Mouse (Mus musculus) layer of hippocampus, adult 2 months (tissue): ENCODE results near the gene Ptms. TPM values are rescaled to one million over a fixed set of nuclear protein-coding genes. Genes with fewer than 3 reads are reported as not detected.

Experiments
- DNase-seq, 2 experiments: peaks; one replicate each; pipeline ENCODE4 v3.0.0; 2022; ENCODE audit warnings: low spot score in 2 of 2
- H3K27ac ChIP-seq: fragments of 200-600 bp; 2 replicates; pipeline ENCODE4 v1.8.1; 2022
- H3K4me3 ChIP-seq: fragments of 200-600 bp; 2 replicates; pipeline ENCODE4 v1.8.1; 2022; ENCODE audit warnings: mild to moderate bottlenecking
- CTCF ChIP-seq: fragments of 200-600 bp; conservative IDR thresholded peaks from 2 replicates; pipeline ENCODE4 v1.8.1; 2022; ENCODE audit warnings: antibody characterized with exemption, mild to moderate bottlenecking, moderate library complexity
- long read RNA-seq, 2 experiments: library from polyadenylated mRNA; stranded (forward); transcript quantifications; one replicate each; pipeline ENCODE4 v2.0.0; 2021; ENCODE audit warnings: borderline mapping rate in 2 of 2
- total RNA-seq, 2 experiments: library from RNA; stranded (reverse); gene quantifications; 2 replicates each; pipeline ENCODE4 v1.2.3; 2021

The Ptms gene
- 1,000 to 10,000 TPM in 1 of 2 experiments, 100 to 1,000 TPM in 1; 991 to 1,057 TPM for total RNA-seq
- long read RNA-seq, experiment 1, transcript Ptms-201 (5 exons, 1,149 nt): major isoform, 151 of 231 reads
- long read RNA-seq, experiment 1, transcript Ptms-203 (4 exons, 629 nt): minor isoform, 18 of 231 reads
- long read RNA-seq, experiment 1, partial matches to known transcripts: 44 of 231 reads
- long read RNA-seq, experiment 1, other reads (novel, unspliced or antisense): 16 of 231 reads
- long read RNA-seq, experiment 2, transcript Ptms-201 (5 exons, 1,149 nt): major isoform, 157 of 267 reads
- long read RNA-seq, experiment 2, transcript Ptms-203 (4 exons, 629 nt): minor isoform, 21 of 267 reads
- long read RNA-seq, experiment 2, partial matches to known transcripts: 22 of 267 reads
- long read RNA-seq, experiment 2, other reads (novel, unspliced or antisense): 65 of 267 reads

DNA sequence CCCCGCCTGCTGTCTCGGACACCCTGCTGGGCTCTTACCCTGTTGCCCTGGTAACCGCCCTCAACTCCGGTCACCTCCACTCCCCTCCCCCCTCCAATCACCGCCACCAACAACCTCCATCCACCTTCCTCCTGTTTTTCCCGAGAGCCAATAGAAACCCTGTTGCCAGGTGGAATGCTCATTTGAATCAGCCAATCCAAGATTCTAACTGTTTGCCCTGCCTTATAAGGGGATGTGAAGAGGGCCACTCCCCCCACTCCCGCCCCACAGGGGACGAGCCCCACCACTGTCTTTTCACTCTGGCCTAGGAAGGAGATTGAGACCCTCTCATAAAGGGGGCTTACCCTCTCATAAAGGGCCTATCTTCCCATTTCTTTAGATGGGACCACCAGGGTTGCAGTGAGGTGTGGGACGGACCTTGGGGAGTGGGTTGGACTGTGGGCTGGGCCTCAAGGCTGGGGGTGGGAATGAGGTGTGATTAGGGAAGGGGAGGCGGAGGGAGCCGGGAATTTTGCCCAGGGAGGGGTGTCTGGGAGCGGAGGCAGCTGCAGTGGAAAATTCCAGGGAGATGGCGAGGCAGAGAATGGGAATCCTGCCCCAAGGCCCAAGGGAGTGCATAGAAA is at the start of gene Ptms:
Ptms (minus strand) TSS at position 409 of the 623 bp plus-strand sequence.
- peak; percentile 91 to 96 for DNase-seq
- peak within 1 kb of the TSS; percentile 99 for H3K27ac ChIP-seq
- peak within 1 kb of the TSS; percentile 51 for H3K4me3 ChIP-seq
- TF ChIP-seq CTCF: no peak

DNA sequence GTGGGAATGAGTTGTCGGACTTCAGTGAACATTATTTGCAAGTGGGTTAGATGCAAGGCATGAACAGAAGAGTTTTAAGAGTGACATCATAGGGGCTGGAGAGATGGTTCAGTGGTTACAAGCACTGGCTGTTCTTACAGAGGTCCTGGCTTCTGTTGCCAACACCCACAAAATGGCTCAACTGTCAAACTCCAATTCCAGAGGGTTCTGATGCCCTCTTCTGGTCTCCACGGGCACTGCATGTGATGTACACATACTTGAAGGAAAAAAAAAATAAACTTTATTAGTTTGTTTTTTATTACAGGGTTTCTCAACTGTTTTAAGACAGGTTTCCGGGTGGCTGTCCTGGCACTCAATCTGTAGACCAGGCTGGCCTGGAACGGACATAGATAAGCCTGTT is 47.9 kb upstream of the Ptms start:
- peak; percentile 82 for TF ChIP-seq CTCF
- DNase-seq: peak in 1 of 2 experiments; percentile 31
- Histone ChIP-seq H3K4me3 (no peak overlapping the region), H3K27ac (no peak overlapping the region)

DNA sequence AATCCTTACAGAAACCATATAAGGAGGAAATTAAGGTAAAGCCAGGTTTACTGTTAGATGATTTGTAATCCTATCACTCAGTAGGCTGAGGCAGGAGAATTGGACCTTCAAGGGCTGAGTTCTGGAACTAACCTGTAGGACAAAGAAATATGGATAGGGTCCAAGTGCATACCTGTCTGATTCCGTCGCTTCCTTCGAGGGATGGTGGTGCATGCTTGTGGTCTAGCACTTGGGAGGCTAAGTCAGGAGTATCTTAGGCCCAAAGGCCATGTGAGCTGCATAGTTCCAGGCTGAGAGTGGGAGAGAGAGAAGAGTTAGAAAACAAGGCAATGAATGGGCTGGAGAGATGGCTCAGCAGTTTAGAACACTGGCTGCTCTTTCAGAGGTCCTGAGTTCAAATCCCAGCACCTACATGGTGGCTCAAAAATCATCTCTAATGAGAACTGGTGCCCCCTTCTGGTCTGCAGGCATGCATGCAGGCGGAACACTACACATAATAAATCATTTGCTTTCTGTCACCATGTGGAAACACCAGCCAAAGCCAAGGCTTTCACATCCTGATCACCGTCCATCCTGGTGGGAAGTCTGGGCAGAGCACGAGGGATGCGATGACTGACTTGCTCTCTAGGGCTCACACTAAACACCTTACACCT is 46.7 kb upstream of the Ptms start:
- Histone ChIP-seq H3K4me3 (peak overlapping the region; percentile 87), H3K27ac (no peak overlapping the region)
- peak; percentile 70 for TF ChIP-seq CTCF
- DNase-seq: no peak

GRCm38 (mm10) chr6:124965747-124966146 is 45.8 kb upstream of the Ptms start:
- no peak for TF ChIP-seq CTCF
- H3K4me3 ChIP-seq: peak overlapping the region; percentile 87
- peak overlapping the region; percentile 96 for H3K27ac ChIP-seq
- DNase-seq: no peak

GRCm38 (mm10) chr6:124965088-124965719 is 45.3 kb upstream of the Ptms start, which contains the start of gene Cops7a:
Cops7a (minus strand) TSS chr6:124965538.
- DNase-seq: peak; percentile 94 to 97
- Histone ChIP-seq H3K27ac (peak within 1 kb of the TSS; percentile 96), H3K4me3 (peak within 1 kb of the TSS; percentile 87)
- peak; percentile 24; the same call in 1 of the 2 replicates for TF ChIP-seq CTCF

DNA sequence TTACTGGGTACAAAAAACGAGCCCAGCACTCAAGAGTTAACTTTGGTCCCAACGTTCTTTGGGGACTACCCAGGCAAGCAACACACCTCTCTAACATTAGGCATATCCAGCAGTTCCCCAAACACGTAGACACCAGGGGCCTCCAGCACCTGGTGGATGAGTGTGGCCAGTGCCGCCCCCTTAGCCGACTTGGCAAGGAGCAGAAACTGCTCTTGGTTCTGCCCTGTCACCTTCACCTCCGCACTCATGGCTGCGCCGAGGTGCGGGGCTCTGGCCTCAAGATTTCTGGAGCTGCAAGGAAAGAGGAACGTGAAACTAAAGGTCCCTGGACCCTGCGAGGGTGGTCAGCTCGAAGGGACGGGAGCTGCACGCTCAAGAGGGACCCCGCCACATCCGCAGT is 44.7 kb upstream of the Ptms start:
- peak overlapping the region; percentile 96 for H3K27ac ChIP-seq
- no peak for DNase-seq
- TF ChIP-seq CTCF: 0 out of 2 replicates have a peak, but pooled peaks have one; percentile 5
- peak overlapping the region; percentile 87 for H3K4me3 ChIP-seq

- Histone ChIP-seq H3K4me3 (no peak overlapping the region), H3K27ac (no peak overlapping the region)
- DNase-seq: no peak
- TF ChIP-seq CTCF: no peak
Observed at GRCm38 (mm10) chr6:124961021-124961420, 41.1 kb upstream of the Ptms start.

DNA sequence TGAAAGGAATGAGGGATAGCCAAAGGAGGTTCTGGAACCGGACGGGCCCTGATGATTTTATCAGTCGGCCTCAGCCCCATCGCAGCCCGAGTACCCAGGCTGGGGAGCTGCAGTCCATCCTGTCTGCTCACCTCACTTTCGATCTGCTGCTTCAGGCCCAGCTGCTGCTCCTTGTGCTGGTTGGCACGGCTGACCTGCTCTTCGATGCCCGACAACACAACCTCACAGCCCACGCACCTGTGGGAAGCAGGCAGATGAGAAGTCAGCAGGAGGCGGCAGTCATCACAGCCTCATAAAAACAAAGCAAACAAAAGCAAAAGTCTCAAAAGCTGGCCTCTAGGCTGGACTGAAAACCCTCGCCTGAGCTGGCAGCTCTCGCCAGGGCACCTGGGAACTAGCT is 40.1 kb upstream of the Ptms start:
- TF ChIP-seq CTCF: no peak
- H3K4me3 ChIP-seq: no peak overlapping the region
- no peak overlapping the region for H3K27ac ChIP-seq
- no peak for DNase-seq

DNA sequence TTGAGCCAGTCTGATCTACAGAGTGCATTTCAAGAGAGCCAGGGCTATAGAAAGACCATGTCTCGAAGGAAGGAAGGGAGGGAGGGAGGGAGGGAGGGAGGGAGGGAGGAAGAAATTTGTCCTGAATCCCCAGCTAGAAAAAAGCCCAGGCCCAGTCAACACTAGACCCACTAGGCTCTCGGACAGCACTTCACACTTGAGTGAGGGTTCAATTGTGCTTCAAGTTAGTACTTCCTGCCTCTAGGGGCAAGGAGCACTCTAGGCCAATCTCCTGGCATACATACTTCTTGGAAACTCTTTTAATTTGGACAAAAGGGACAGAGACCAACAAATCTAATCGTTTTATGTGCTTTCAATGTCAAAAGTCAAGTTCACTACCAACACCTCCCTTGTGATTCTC is 38.2 kb upstream of the Ptms start:
- Histone ChIP-seq H3K4me3 (no peak overlapping the region), H3K27ac (no peak overlapping the region)
- DNase-seq: no peak
- no peak for TF ChIP-seq CTCF

DNA sequence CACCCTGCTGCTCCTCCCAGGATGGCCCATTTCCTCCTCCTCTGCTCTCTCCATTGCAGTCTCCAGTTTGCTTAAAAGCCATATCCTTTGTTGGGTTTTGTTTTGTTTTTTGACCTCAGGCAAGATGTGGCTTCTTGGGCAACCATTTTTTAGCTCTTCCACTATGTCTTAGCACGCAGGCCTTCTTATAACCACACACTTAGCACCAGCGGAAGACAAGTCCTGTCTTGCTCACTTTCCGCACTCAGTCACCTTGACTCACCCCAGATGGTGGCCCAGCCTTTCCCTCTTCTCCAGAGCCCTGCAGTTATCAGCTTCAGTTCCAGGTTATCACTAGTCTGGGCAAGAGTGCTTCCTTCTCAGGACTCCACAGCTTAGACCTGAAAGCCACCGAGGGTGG is 35.3 kb upstream of the Ptms start:
- H3K4me3 ChIP-seq: no peak overlapping the region
- DNase-seq: no peak
- H3K27ac ChIP-seq: no peak overlapping the region
- no peak for TF ChIP-seq CTCF

- no peak for TF ChIP-seq CTCF
- H3K27ac ChIP-seq: no peak overlapping the region
- DNase-seq: no peak
- H3K4me3 ChIP-seq: no peak overlapping the region
Observed at GRCm38 (mm10) chr6:124953991-124954715, 34.2 kb upstream of the Ptms start.

DNA sequence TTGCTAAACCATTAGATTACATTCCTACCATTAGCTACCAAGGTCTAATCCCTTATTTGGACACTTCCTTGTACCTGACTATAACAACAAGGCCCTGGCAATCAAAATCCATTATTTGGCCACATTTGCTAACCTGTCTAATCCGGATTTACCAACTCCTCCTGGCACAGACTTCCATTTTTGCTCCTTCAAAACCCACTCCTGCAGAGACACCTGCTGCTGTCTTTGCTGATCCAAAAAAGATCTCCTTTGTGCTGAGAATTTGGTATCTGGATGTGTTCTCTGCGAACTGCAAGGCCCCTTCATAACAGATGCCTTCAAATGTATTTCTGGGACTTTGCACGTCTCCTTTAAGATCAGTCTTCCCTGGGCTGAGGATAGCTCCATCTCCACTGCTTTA is 23.6 kb upstream of the Ptms start:
- DNase-seq: no peak
- TF ChIP-seq CTCF: no peak
- Histone ChIP-seq H3K27ac (no peak overlapping the region), H3K4me3 (no peak overlapping the region)
